Mouse (Mus musculus) splenic B cell, adult 2 months (primary cell): ENCODE data around the gene Mettl8.

Source experiments
- DNase-seq: peaks from one replicate; pipeline ENCODE4 v3.0.0-alpha.2; 2011; ENCODE audit warnings: low read depth, low spot score
- H3K27me3 ChIP-seq: 2 replicates; pipeline ENCODE4 v1.6.1; 2012; ENCODE audit warnings: mild to moderate bottlenecking, low read length, moderate library complexity, mixed read lengths; ENCODE audit not compliant: control insufficient read depth, poor library complexity, insufficient read depth, severe bottlenecking
- H3K36me3 ChIP-seq: 2 replicates; pipeline ENCODE4 v1.6.1; 2012; ENCODE audit warnings: mild to moderate bottlenecking, low read length, moderate library complexity, mixed read lengths; ENCODE audit not compliant: control insufficient read depth, poor library complexity, insufficient read depth, severe bottlenecking

Mettl8 gene

GRCm38 (mm10) chr2:71054716-71055115, 667 bp downstream of the Mettl8 start:
- Histone ChIP-seq H3K36me3 (peaks cover 6% of the 10 kb centered on the region; the same call in 1 of the 2 replicates), H3K27me3 (no peaks in the 10 kb centered on the region)
- no peak for DNase-seq

- Histone ChIP-seq H3K27me3 (no peaks in the 10 kb centered on the region), H3K36me3 (no peaks in the 10 kb centered on the region)
- DNase-seq = no peak
Measured at GRCm38 (mm10) chr2:71050511-71050910, 4.9 kb downstream of the Mettl8 start.

GRCm38 (mm10) chr2:71048896-71049295, 6.5 kb downstream of the Mettl8 start:
- no peaks in the 10 kb centered on the region for H3K36me3 ChIP-seq
- no peaks in the 10 kb centered on the region for H3K27me3 ChIP-seq
- DNase-seq = no peak

DNA sequence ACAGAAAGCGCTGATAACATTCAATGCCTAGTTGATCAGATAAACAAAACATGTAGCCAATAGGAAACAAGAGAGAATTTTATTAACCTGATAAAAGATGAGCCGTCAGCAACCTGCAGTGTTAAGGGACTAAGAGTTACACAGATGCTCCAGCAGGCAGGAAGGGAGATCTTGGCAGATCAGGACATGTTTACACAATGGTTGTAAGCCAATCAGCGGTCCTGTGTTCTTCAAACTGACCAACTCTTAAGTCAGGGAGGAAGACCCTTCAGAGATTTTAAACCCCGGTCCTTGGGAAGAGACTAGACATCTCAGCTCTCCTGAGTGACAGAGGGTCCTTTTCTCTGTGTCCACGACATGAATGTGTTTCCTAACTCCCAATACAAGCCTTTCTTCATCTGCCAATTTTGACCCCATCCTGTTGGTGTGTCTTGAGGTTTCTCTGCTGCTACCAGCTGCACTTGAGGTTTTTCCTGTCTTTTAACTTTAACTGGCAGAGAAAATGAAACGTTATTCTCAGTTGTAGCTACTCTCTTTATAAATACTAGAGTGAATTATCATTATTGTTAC, 8.5 kb downstream of the Mettl8 start:
- no peaks in the 10 kb centered on the region for H3K36me3 ChIP-seq
- DNase-seq = no peak

GRCm38 (mm10) chr2:71046151-71046550, 9.2 kb downstream of the Mettl8 start:
- Histone ChIP-seq H3K36me3 (no peaks in the 10 kb centered on the region), H3K27me3 (no peaks in the 10 kb centered on the region)
- no peak for DNase-seq

More for the DNA sequence above, 8.5 kb downstream of the Mettl8 start:
- no peaks in the 10 kb centered on the region for H3K27me3 ChIP-seq

- Histone ChIP-seq H3K27me3 (no peaks in the 10 kb centered on the region), H3K36me3 (no peaks in the 10 kb centered on the region)
- peak; percentile 61 for DNase-seq
Measured at GRCm38 (mm10) chr2:71039522-71040121, 15.8 kb downstream of the Mettl8 start.

GRCm38 (mm10) chr2:71037447-71037846, 17.9 kb downstream of the Mettl8 start:
- DNase-seq = no peak
- Histone ChIP-seq H3K27me3 (no peaks in the 10 kb centered on the region), H3K36me3 (no peaks in the 10 kb centered on the region)

DNA sequence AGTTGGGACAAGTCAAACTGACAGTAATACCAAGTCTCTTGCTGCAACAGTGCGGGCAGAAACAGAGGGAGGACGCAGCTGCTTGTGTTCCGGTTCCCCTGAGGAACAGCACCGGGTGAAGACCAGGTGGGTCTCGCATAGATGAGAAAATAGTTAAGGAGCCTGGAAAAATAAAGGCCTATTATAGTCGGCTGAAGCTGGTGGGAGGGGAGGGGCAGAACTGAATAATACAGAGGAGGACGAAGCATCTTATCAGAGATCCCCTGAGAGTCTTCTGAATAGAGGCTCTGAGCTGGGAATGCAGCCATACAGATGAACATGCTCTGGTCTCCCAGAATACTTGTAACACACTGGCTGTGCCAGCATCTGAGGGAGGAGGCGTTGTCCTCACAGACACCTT, 21.4 kb downstream of the Mettl8 start:
- H3K36me3 ChIP-seq = no peaks in the 10 kb centered on the region; the same call in 1 of the 2 replicates
- DNase-seq = no peak
- no peaks in the 10 kb centered on the region for H3K27me3 ChIP-seq

- Histone ChIP-seq H3K27me3 (no peaks in the 10 kb centered on the region), H3K36me3 (no peaks in the 10 kb centered on the region; the same call in 1 of the 2 replicates)
- no peak for DNase-seq
Measured at GRCm38 (mm10) chr2:71033014-71033413, 22.4 kb downstream of the Mettl8 start.

DNA sequence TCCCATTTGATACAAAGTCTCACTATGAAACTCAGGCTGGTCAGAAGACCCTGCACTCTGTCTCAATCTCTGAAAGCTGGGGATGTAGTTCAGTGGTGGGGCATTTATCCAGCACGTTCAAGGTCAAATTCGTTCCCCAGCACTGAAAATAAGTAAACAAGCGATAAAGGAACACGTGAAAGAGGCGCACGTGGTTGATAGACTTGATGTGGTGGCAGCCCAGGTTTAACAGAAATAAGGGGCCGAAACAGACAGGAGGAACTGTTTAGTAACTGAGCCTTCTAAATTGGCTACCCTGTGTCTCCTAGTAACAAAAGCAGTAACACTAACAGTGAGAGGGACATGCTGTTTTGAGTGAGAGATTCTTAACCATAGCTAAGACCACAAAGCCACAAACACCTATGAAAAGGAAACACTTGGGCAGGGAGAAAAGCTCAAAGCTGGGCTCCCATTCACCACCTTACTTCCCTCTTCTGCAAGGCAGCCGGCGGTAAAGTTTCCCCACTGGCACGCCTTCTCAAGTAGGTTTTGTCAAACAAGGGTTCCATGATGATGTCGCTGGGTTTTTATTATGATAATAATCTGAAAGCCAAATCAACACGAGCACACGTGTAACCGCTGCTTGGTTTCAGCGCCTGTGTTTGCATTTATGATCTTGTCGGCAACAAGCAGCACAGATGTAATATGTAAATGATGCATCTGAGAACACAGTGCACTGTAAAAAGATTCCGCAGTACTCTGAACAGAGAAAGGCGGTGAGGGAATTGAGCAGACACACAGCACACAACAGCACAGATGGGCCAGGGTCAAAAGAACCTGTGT, 23.2 kb downstream of the Mettl8 start:
- DNase-seq = peak; percentile 90
- H3K27me3 ChIP-seq = no peaks in the 10 kb centered on the region
- H3K36me3 ChIP-seq = no peaks in the 10 kb centered on the region; the same call in 1 of the 2 replicates

DNA sequence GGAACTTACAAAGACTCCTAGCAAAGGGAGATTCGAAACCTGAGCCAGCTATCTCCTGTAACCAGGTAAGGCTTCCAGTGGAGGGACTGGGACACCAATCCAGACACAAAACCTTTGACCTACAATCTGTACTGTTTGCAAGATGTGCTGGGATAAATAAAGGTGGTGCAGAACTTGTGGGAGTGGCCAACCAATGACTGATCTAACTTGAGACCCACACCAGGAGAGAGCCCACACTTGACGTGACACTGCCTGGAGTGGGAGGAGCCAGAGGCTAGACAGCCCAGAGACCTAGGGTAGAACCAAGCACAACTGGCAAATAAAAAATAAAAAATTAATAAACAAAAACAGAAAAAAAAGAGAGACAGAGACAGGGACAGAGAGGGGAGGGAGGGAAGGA, 24.7 kb downstream of the Mettl8 start:
- DNase-seq = no peak
- Histone ChIP-seq H3K27me3 (no peaks in the 10 kb centered on the region), H3K36me3 (no peaks in the 10 kb centered on the region; the same call in 1 of the 2 replicates)

DNA sequence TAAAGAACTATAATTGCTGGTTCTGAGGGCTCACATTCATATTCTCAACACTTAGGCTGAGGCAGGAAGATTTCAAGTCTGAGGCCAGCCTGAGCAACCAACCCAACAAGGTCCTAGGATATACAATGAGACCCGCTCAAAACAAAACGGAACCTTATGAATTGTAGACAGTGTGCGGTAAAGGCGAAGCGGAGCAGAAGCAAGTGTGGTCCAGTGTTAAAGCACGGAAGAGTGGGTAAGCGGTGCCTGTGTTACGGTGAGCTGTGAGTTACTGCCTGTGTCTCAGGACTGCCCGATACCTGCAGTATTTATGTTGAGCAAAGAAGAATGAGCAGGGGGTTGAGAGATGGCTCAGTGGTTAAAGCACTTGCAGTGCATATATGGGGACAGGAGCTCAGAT, 27.8 kb downstream of the Mettl8 start:
- DNase-seq = no peak
- no peaks in the 10 kb centered on the region; the same call in 1 of the 2 replicates for H3K36me3 ChIP-seq

GRCm38 (mm10) chr2:71026787-71027186, 28.6 kb downstream of the Mettl8 start:
- no peaks in the 10 kb centered on the region for H3K27me3 ChIP-seq
- no peaks in the 10 kb centered on the region; the same call in 1 of the 2 replicates for H3K36me3 ChIP-seq
- DNase-seq = no peak

More for the DNA sequence above, 27.8 kb downstream of the Mettl8 start:
- H3K27me3 ChIP-seq = no peaks in the 10 kb centered on the region

DNA sequence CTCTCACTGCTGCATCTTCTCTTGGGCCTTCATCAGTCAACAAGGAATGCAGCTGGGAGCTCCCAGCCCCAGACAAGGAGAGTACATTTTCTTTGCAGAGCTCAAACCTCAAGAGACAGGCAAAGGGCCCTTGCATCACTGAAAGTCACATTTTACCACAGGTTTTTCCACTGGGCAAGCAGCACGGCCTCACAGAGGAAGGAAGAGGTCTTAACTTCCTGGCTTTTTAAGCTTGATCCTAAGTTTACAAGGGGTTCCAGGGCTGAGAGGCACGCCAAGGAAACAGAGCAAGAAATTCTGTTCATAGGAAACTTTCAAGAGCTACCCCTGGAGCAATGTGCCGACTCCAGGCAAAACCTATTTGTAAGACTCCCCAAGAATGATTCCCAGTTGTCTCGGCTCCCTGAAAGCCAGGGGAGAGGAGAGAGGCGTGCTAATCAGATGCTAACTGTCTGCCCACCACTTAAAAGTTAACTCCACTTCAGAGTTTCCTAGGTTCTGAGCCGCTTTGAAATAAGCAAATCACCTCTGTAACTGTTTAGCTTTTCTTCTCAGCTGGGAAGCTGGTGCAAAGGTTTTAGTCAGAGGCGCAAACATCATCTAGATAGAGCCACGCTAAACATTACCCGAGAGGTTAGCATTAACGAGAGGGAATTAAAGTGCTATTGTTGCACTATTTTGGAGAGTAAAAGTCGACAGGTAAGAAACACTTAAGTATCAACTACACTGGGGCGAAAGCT, 29.6 kb downstream of the Mettl8 start:
- no peaks in the 10 kb centered on the region for H3K36me3 ChIP-seq
- DNase-seq = no peak
- H3K27me3 ChIP-seq = no peaks in the 10 kb centered on the region
